ENCODE assay signal across 23 mouse cellular contexts in the genomic region with DNA sequence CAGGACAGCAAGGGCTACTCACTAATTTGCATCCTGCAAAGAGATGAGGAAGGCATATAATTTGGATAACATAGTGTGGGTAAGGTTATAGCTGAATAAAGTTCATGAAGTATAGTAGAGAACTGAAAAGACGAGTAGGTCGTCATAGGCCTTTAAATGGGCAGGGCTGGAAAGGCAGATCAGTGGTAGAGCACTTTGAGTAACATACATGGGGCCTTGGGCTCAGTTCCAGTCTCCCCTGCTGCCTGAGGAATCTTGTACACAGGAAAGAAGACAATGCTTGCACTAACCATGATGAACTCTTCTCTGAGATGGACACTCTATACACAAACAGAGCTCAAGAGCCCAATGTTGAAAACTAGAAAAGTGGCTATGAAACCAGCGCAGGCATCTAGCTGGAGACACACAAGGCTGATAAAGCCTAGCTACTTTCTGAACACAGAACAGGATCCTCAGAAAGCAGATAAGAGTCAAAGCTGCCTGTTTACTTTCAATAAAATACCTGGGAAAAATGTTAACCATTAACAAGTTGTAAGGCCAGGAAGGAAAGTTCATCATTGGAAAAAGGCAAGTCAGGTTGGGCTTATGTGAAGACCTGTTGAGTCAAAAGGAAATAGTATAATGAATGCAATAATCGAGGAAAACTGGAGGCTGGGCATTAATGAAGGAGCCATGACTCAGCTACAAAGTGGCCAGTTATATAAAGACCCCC. TPM values are rescaled to one million over a fixed set of nuclear protein-coding genes. Genes with fewer than 3 reads are reported as not detected.
DNase-seq lines count a peak whose midpoint lies in the region; ATAC-seq and TF ChIP-seq lines count a peak whose summit lies in the region.
"Had no signal": no experiment of that assay in that cellular context is flagged by ENCODE, and none has a peak within 500 bp of the region (broad histone marks: within the 10 kb centered on the region; RNA-seq: fewer than 3 reads in every experiment).

No protein-coding gene starts in this region.

- no peak overlapping the region for H3K9ac ChIP-seq in intestine, postnatal 0 days (ENCODE audit: low read depth, low read length)
- no peak overlapping the region for H3K9ac ChIP-seq in liver, embryonic 16.5 days (ENCODE audit: low read depth, low read length)
- no peak overlapping the region for H3K9ac ChIP-seq in stomach, postnatal 0 days (ENCODE audit: low read length)
- H3K9ac ChIP-seq: embryonic facial prominence, embryonic 13.5 days; forebrain, embryonic 15.5 days; heart, embryonic 15.5 days; lung, embryonic 15.5 days had no signal

- peak; percentile 52 for ATAC-seq in intestine, postnatal 0 days
- peak; percentile 56 for ATAC-seq in liver, embryonic 16.5 days (ENCODE audit: low read depth)
- peak; percentile 73 for ATAC-seq in stomach, postnatal 0 days (ENCODE audit: low FRiP score, low TSS enrichment)
- ATAC-seq: forebrain, embryonic 15.5 days; hindbrain, embryonic 16.5 days had no signal

- peak overlapping the region; percentile 39 for H3K27ac ChIP-seq in kidney, adult 2 months (ENCODE audit: insufficient read depth, low read depth, low read length)
- H3K27ac ChIP-seq in intestine, postnatal 0 days (ENCODE audit: low read depth, low read length) = peak overlapping the region; percentile 46; the same call in 1 of the 2 replicates
- peak overlapping the region; percentile 34 for H3K27ac ChIP-seq in liver, embryonic 16.5 days (ENCODE audit: low read length)
- no peak overlapping the region; the same call in 1 of the 2 replicates for H3K27ac ChIP-seq in stomach, postnatal 0 days (replicated peaks)
- H3K27ac ChIP-seq: embryonic facial prominence, embryonic 13.5 days; forebrain, embryonic 15.5 days; heart, embryonic 15.5 days; kidney, postnatal 0 days; lung, embryonic 15.5 days; macrophage had no signal

- peaks cover 14% of the 10 kb centered on the region for H3K4me1 ChIP-seq in kidney, adult 2 months (ENCODE audit: control insufficient read depth, insufficient read depth, low read length)
- peaks cover 17% of the 10 kb centered on the region for H3K4me1 ChIP-seq in intestine, postnatal 0 days (replicated peaks; ENCODE audit: control insufficient read depth, insufficient read depth, low read length)
- H3K4me1 ChIP-seq in liver, embryonic 16.5 days (ENCODE audit: control insufficient read depth, low read depth, low read length) = peaks cover 15% of the 10 kb centered on the region; the same call in 1 of the 2 replicates
- H3K4me1 ChIP-seq in stomach, postnatal 0 days (replicated peaks; ENCODE audit: control insufficient read depth, insufficient read depth) = no peaks in the 10 kb centered on the region

- WGBS in kidney, adult 2 months = 66% methylated on average over 4 of the region's 4 CpGs
- WGBS in intestine, postnatal 0 days = 41% methylated on average over 4 of the region's 4 CpGs
- 52% methylated on average over 4 of the region's 4 CpGs for WGBS in liver, embryonic 16.5 days (ENCODE audit: insufficient replicate concordance)
- WGBS in stomach, postnatal 0 days = 60% methylated on average over 4 of the region's 4 CpGs

- no peak for TF ChIP-seq CTCF in kidney, adult 2 months (conservative IDR thresholded peaks at IDR 0.05; ENCODE audit: insufficient read depth, insufficient read length, low read depth, low read length)
- no peak for TF ChIP-seq CTCF in intestine, postnatal 0 days (IDR thresholded peaks at IDR 0.05; ENCODE audit: low read depth)
- no peak for TF ChIP-seq CTCF in stomach, postnatal 0 days (IDR thresholded peaks at IDR 0.05; ENCODE audit: low read depth)

- H3K36me3 ChIP-seq in kidney, adult 2 months (ENCODE audit: control insufficient read depth, insufficient read depth, low read length) = peaks cover 7% of the 10 kb centered on the region
- peaks cover 24% of the 10 kb centered on the region for H3K36me3 ChIP-seq in intestine, postnatal 0 days (ENCODE audit: control insufficient read depth, insufficient read depth)
- peaks cover 36% of the 10 kb centered on the region for H3K36me3 ChIP-seq in liver, embryonic 16.5 days (ENCODE audit: control insufficient read depth, insufficient read depth)
- H3K36me3 ChIP-seq in stomach, postnatal 0 days (ENCODE audit: control insufficient read depth, insufficient read depth, low read length) = peaks cover 11% of the 10 kb centered on the region

- peak; percentile 57 for DNase-seq in kidney, adult 2 months
- DNase-seq in kidney, adult 11 months = no peak
- DNase-seq in stomach, postnatal 0 days (ENCODE audit: low spot score) = no peak
- DNase-seq in ovary, postnatal 36 days (ENCODE audit: low spot score) = no peak
- DNase-seq in frontal cortex, postnatal 10 days (ENCODE audit: low spot score in 2 of 2) = no peak
- DNase-seq: adrenal gland, postnatal 25 days; cerebellum, adult 11-12 months; cerebellum, postnatal 14 days; heart, adult 18-20 months; heart, postnatal 4 days; layer of hippocampus, adult 9-11 months; thymus, adult 18-20 months had no signal

- TF ChIP-seq POLR2A in kidney, adult 2 months (IDR thresholded peaks at IDR 0.05; ENCODE audit: low read depth, low read length) = no peak

- 0 out of 2 replicates have a peak overlapping the region, but pooled peaks have one; percentile 13 for H3K4me2 ChIP-seq in intestine, postnatal 0 days (replicated peaks; ENCODE audit: low read depth)
- H3K4me2 ChIP-seq in liver, embryonic 16.5 days (ENCODE audit: low read depth, low read length) = no peak overlapping the region
- no peak overlapping the region for H3K4me2 ChIP-seq in stomach, postnatal 0 days (replicated peaks; ENCODE audit: low read depth)
- H3K4me2 ChIP-seq: embryonic facial prominence, embryonic 13.5 days; forebrain, embryonic 15.5 days; heart, embryonic 15.5 days; lung, embryonic 15.5 days; midbrain, embryonic 11.5 days had no signal

- no peaks in the 10 kb centered on the region for H3K9me3 ChIP-seq in intestine, postnatal 0 days (ENCODE audit: control insufficient read depth)
- no peaks in the 10 kb centered on the region for H3K9me3 ChIP-seq in liver, embryonic 16.5 days (replicated peaks; ENCODE audit: control insufficient read depth, low read length)
- H3K9me3 ChIP-seq in stomach, postnatal 0 days (ENCODE audit: control insufficient read depth, low read length) = no peaks in the 10 kb centered on the region
- H3K9me3 ChIP-seq: embryonic facial prominence, embryonic 13.5 days; forebrain, embryonic 15.5 days; heart, embryonic 15.5 days; lung, embryonic 15.5 days had no signal

- H3K27me3 ChIP-seq in kidney, adult 2 months (replicated peaks; ENCODE audit: control insufficient read depth, insufficient read depth, low read length) = no peaks in the 10 kb centered on the region
- no peaks in the 10 kb centered on the region for H3K27me3 ChIP-seq in intestine, postnatal 0 days (replicated peaks; ENCODE audit: control insufficient read depth, insufficient read depth, low read length)
- no peaks in the 10 kb centered on the region for H3K27me3 ChIP-seq in liver, embryonic 16.5 days (ENCODE audit: control insufficient read depth, insufficient read depth, low read depth, low read length)
- no peaks in the 10 kb centered on the region for H3K27me3 ChIP-seq in stomach, postnatal 0 days (ENCODE audit: control insufficient read depth, insufficient read depth, low read length)
- H3K27me3 ChIP-seq: CH12.LX; embryonic facial prominence, embryonic 13.5 days; forebrain, embryonic 15.5 days; heart, embryonic 15.5 days; lung, embryonic 15.5 days had no signal

- no peak for TF ChIP-seq EP300 in stomach, postnatal 0 days (optimal IDR thresholded peaks at IDR 0.05)

- no peak overlapping the region for H3K4me3 ChIP-seq in kidney, adult 2 months (ENCODE audit: insufficient read depth, low read depth, low read length)
- H3K4me3 ChIP-seq in intestine, postnatal 0 days (ENCODE audit: low read depth, low read length) = no peak overlapping the region
- no peak overlapping the region for H3K4me3 ChIP-seq in liver, embryonic 16.5 days (ENCODE audit: low read depth, low read length)
- H3K4me3 ChIP-seq in stomach, postnatal 0 days (ENCODE audit: low read depth, low read length) = no peak overlapping the region
- H3K4me3 ChIP-seq: embryonic facial prominence, embryonic 13.5 days; forebrain, embryonic 15.5 days; heart, embryonic 15.5 days; lung, embryonic 15.5 days had no signal

RNA-seq across cellular contexts. Expression of a gene that starts 13.9 kb away (rescaled TPM):
- 7.2 and 9.2 TPM in 2 replicates for polyA plus RNA-seq in kidney, adult 2 months (2012; rRNA removed)
- 8.1 TPM in 2 replicates for polyA plus RNA-seq in intestine, postnatal 0 days (2015; fragmentation: Nextera tagmentation; extraction: Ambion mirVana)
- 14.6 and 15.1 TPM in 2 replicates for polyA plus RNA-seq in liver, embryonic 16.5 days (2015; fragmentation: Nextera tagmentation; extraction: Ambion mirVana)
- polyA plus RNA-seq in stomach, postnatal 0 days (2015; fragmentation: Nextera tagmentation; extraction: Ambion mirVana) = 9.3 and 10.8 TPM in 2 replicates

RNA-seq across cellular contexts. Expression of a gene that starts 48.1 kb away (rescaled TPM):
- polyA plus RNA-seq in kidney, adult 2 months (2012; rRNA removed) = 50.4 TPM in 2 replicates
- polyA plus RNA-seq in intestine, postnatal 0 days (2015; fragmentation: Nextera tagmentation; extraction: Ambion mirVana) = 38.0 and 39.4 TPM in 2 replicates
- polyA plus RNA-seq in liver, embryonic 16.5 days (2015; fragmentation: Nextera tagmentation; extraction: Ambion mirVana) = 22.1 and 23.9 TPM in 2 replicates
- polyA plus RNA-seq in stomach, postnatal 0 days (2015; fragmentation: Nextera tagmentation; extraction: Ambion mirVana) = 80.5 and 85.8 TPM in 2 replicates
